11 mouse cellular contexts compared by ENCODE assay signal in the genomic region with DNA sequence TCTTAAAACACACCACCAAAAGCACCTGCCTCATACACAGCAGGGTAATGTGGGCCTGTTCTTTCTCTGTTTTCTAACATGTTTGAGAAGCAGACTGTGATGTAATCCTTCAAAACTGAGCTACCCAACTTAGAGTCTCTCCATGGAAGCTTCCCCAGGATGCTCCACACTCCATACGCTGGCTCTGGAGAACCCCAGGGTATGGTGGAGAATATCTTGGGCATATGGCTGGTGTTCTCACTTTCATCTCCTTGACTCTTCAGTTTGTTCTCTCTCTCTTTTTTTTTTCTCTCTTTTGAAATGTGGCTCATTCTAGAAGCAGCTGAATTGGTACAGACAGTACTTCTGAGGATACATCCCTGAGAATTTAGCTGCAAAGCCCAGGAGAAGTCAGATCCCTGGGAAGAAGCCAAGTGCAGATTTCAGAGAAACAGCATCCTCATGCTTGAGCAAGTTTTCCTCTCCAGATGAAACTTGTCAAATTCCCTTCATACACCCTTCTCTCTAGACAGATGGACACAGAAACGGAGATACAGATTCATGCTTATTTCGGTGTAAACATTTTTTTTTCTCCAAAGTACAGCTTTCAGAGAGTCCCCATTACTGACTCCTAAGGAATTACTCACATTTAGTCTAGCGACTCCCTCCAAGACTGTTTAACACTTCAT.
DNase-seq lines count a peak whose midpoint lies in the region; ATAC-seq and TF ChIP-seq lines count a peak whose summit lies in the region.
"Had no signal": no experiment of that assay in that cellular context is flagged by ENCODE, and none has a peak within 500 bp of the region (broad histone marks: within the 10 kb centered on the region; RNA-seq: fewer than 3 reads in every experiment).

No protein-coding gene starts in this region.

- no peaks in the 10 kb centered on the region for H3K36me3 ChIP-seq in heart, embryonic 10.5 days
- no peaks in the 10 kb centered on the region for H3K36me3 ChIP-seq in hindbrain, embryonic 16.5 days (ENCODE audit: control insufficient read depth, insufficient read depth, low read length)
- H3K36me3 ChIP-seq: hindbrain, embryonic 13.5 days; liver, embryonic 13.5 days had no signal

- no peak overlapping the region for H3K9ac ChIP-seq in hindbrain, embryonic 16.5 days (ENCODE audit: low read depth, low read length)
- H3K9ac ChIP-seq: hindbrain, embryonic 13.5 days; liver, embryonic 13.5 days had no signal

- no peak for TF ChIP-seq CTCF in left cerebral cortex, adult 2 months (IDR thresholded peaks at IDR 0.05)

- H3K27me3 ChIP-seq in heart, embryonic 10.5 days (ENCODE audit: insufficient read depth, poor library complexity, severe bottlenecking) = no peaks in the 10 kb centered on the region
- no peaks in the 10 kb centered on the region for H3K27me3 ChIP-seq in hindbrain, embryonic 16.5 days (replicated peaks; ENCODE audit: control insufficient read depth, insufficient read depth, low read length)
- H3K27me3 ChIP-seq: hindbrain, embryonic 13.5 days; liver, embryonic 13.5 days had no signal

- H3K4me1 ChIP-seq in heart, embryonic 10.5 days = no peaks in the 10 kb centered on the region
- no peaks in the 10 kb centered on the region for H3K4me1 ChIP-seq in hindbrain, embryonic 16.5 days (ENCODE audit: control insufficient read depth, insufficient read depth, low read depth, low read length)
- H3K4me1 ChIP-seq: hindbrain, embryonic 13.5 days; liver, embryonic 13.5 days had no signal

- WGBS in heart, embryonic 10.5 days = 83% methylated on average over 4 of the region's 4 CpGs
- 89% methylated on average over 4 of the region's 4 CpGs for WGBS in hindbrain, embryonic 16.5 days

- intact Hi-C loops in left cerebral cortex, adult 2 months (cut with DNase I) = no loop called here

- no peak overlapping the region for H3K4me3 ChIP-seq in heart, embryonic 10.5 days
- no peak overlapping the region for H3K4me3 ChIP-seq in left cerebral cortex, adult 2 months
- H3K4me3 ChIP-seq in hindbrain, embryonic 16.5 days (ENCODE audit: low read length) = no peak overlapping the region
- H3K4me3 ChIP-seq: hindbrain, embryonic 13.5 days; liver, embryonic 13.5 days had no signal

- no peak overlapping the region for H3K4me2 ChIP-seq in hindbrain, embryonic 16.5 days (ENCODE audit: low read length)
- H3K4me2 ChIP-seq: hindbrain, embryonic 13.5 days; liver, embryonic 13.5 days had no signal

- no peak overlapping the region for H3K27ac ChIP-seq in heart, embryonic 10.5 days
- peak overlapping the region; percentile 67 for H3K27ac ChIP-seq in left cerebral cortex, adult 2 months
- H3K27ac ChIP-seq in hindbrain, embryonic 16.5 days (ENCODE audit: low read depth, low read length) = no peak overlapping the region
- H3K27ac ChIP-seq: hindbrain, embryonic 13.5 days; liver, embryonic 13.5 days had no signal

- no peak for ATAC-seq in hindbrain, embryonic 16.5 days

- no peaks in the 10 kb centered on the region for H3K9me3 ChIP-seq in heart, embryonic 10.5 days
- H3K9me3 ChIP-seq in hindbrain, embryonic 16.5 days (ENCODE audit: control insufficient read depth, low read length) = no peaks in the 10 kb centered on the region
- H3K9me3 ChIP-seq: hindbrain, embryonic 13.5 days; liver, embryonic 13.5 days had no signal

- peak; percentile 62 for DNase-seq in heart, adult 8-10 months (ENCODE audit: low spot score)
- no peak for DNase-seq in heart, embryonic 10.5 days (ENCODE audit: low spot score)
- peak; percentile 55 to 77 for DNase-seq in right cerebral cortex, postnatal 10 days (ENCODE audit: low spot score in 2 of 2)
- DNase-seq in right cerebral cortex, postnatal 4 days = no peak
- DNase-seq in left cerebral cortex, adult 2 months (ENCODE audit: extremely low spot score in 1 of 2, low spot score in 2 of 2) = no peak
- peak; percentile 43 for DNase-seq in skeletal muscle tissue, adult 2 months (ENCODE audit: low read depth, low spot score)
- no peak for DNase-seq in urinary bladder, postnatal 14 days (ENCODE audit: low spot score)
- DNase-seq: cerebellum, adult 2 months; liver, embryonic 13.5 days had no signal

Comparison
In these comparisons a context has a peak if more than half of its experiments do, and no peak if none do; other contexts are left out.
1. DNase-seq: peak in heart, adult 8-10 months (single experiment), right cerebral cortex, postnatal 10 days (2 of 2) and skeletal muscle tissue, adult 2 months (single experiment); none in heart, embryonic 10.5 days (single experiment), right cerebral cortex, postnatal 4 days (single experiment), left cerebral cortex, adult 2 months (0 of 2) and urinary bladder, postnatal 14 days (single experiment).